Mouse (Mus musculus) forebrain, embryonic 16.5 days (tissue): ENCODE measurements around the gene Eif2ak3. TPM values are rescaled to one million over a fixed set of nuclear protein-coding genes. Genes with fewer than 3 reads are reported as not detected.
A peak's percentile ranks its signal among the peaks of the same experiment; 100 is the strongest.

ENCODE experiments used
- ATAC-seq: fragments of 200-750 bp; cut with Nextera tagmentation; 2 replicates; pipeline ENCODE4 v1.8.0; 2017; ENCODE audit warnings: mild to moderate bottlenecking, moderate library complexity
- H3K27ac ChIP-seq: fragments of 300-500 bp; sonication (generic); 2 replicates; pipeline ENCODE4 v1.5.1; 2014; ENCODE audit warnings: low read length, control low read depth
- H3K27me3 ChIP-seq: fragments of 300-500 bp; sonication (generic); replicated peaks from 2 replicates; pipeline ENCODE4 v1.6.1; 2014; ENCODE audit warnings: low read length; ENCODE audit not compliant: control insufficient read depth, insufficient read depth
- H3K36me3 ChIP-seq: fragments of 300-500 bp; sonication (generic); 2 replicates; pipeline ENCODE4 v1.6.1; 2014; ENCODE audit not compliant: control insufficient read depth, insufficient read depth
- H3K4me1 ChIP-seq: fragments of 300-500 bp; sonication (generic); replicated peaks from 2 replicates; pipeline ENCODE4 v1.6.1; 2014; ENCODE audit warnings: low read length; ENCODE audit not compliant: control insufficient read depth, insufficient read depth
- H3K4me2 ChIP-seq: fragments of 300-500 bp; sonication (generic); 2 replicates; pipeline ENCODE4 v1.6.1; 2014; ENCODE audit warnings: mild to moderate bottlenecking, low read length, control low read depth
- H3K4me3 ChIP-seq: fragments of 300-500 bp; sonication (generic); replicated peaks from 2 replicates; pipeline ENCODE4 v1.5.1; 2014; ENCODE audit warnings: mild to moderate bottlenecking, low read length, control low read depth
- H3K9ac ChIP-seq: fragments of 300-500 bp; sonication (generic); replicated peaks from 2 replicates; pipeline ENCODE4 v1.6.1; 2014; ENCODE audit warnings: low read depth, low read length, control low read depth
- H3K9me3 ChIP-seq: fragments of 300-500 bp; sonication (generic); 2 replicates; pipeline ENCODE4 v1.6.1; 2016; ENCODE audit warnings: low read length; ENCODE audit not compliant: control insufficient read depth
- WGBS: fragments of 180-500 bp; shearing (Covaris S2); extraction: QIAGEN DNeasy Blood & Tissue Kit; methylation state at CpG from one replicate; pipeline ENCODE4 v1.1.7; 2014; 5-methylcytosine and 5-hydroxymethylcytosine counted together
- polyA plus RNA-seq: library from polyadenylated mRNA; unstranded; fragments of >200 nt; fragmentation: Nextera tagmentation; extraction: Ambion mirVana; gene quantifications from 2 replicates; pipeline ENCODE4 v1.2.1, GENCODE M21; 2015

Gene Eif2ak3
- 14.4 and 17.8 TPM in 2 replicates for polyA plus RNA-seq

GRCm38 (mm10) chr6:70844002-70844804 is at the start of gene Eif2ak3:
Eif2ak3 (plus strand) TSS chr6:70844515.
- H3K9ac ChIP-seq = peak within 1 kb of the TSS; percentile 88
- H3K4me3 ChIP-seq = peak within 1 kb of the TSS; percentile 70
- H3K9me3 ChIP-seq = no peaks in the 10 kb centered on the region
- peak; percentile 99 for ATAC-seq
- peak within 1 kb of the TSS; percentile 95 for H3K27ac ChIP-seq
- H3K36me3 ChIP-seq = no peaks in the 10 kb centered on the region
- no peaks in the 10 kb centered on the region for H3K27me3 ChIP-seq
- peaks cover 26% of the 10 kb centered on the region for H3K4me1 ChIP-seq
- peak within 1 kb of the TSS; percentile 90 for H3K4me2 ChIP-seq
- under 1% methylated on average over 49 of the region's 63 CpGs for WGBS

GRCm38 (mm10) chr6:70796940-70797339 is 47.4 kb upstream of the Eif2ak3 start:
- WGBS = 84% methylated on average over 6 of the region's 6 CpGs
- Histone ChIP-seq H3K4me1 (peaks cover 5% of the 10 kb centered on the region), H3K9ac (no peak overlapping the region), H3K36me3 (no peaks in the 10 kb centered on the region), H3K27me3 (no peaks in the 10 kb centered on the region), H3K9me3 (no peaks in the 10 kb centered on the region), H3K27ac (no peak overlapping the region), H3K4me2 (no peak overlapping the region), H3K4me3 (no peak overlapping the region)
- ATAC-seq = no peak

DNA sequence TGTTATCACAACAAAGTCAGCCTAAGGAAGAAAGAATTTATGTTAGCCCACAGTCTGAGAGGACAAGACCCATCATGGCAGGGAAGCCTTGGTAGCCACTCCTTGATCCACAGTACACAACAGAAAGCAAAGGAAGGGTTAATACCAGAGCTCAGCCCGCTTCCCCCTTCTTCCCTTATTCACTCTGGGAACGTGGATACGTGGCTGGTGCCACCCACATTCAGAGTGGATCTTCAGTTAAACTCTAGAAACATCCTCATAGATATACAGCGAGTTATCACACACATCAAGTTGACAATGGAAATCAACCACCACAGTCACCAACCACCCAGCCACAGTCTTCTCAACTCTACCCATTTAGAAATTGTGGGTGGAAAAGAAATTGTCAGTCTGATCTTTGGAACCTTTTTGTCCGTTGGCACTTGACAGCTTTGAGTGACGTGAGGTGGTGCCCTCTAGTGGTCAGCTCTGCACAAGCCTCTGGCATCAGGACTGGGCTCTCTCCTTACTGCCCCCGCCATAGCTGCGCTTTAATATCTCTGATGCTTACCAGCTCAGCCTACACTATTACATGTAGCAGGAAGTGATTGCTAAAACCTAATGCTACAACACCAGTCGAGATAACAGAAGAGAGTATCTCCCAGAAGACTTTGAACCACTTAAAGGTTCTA is 46.6 kb upstream of the Eif2ak3 start:
- H3K36me3 ChIP-seq = no peaks in the 10 kb centered on the region
- no peaks in the 10 kb centered on the region for H3K9me3 ChIP-seq
- no peaks in the 10 kb centered on the region for H3K27me3 ChIP-seq
- no peak overlapping the region for H3K4me3 ChIP-seq
- peaks cover 2% of the 10 kb centered on the region for H3K4me1 ChIP-seq
- 0 out of 2 replicates have a peak, but pooled peaks have one; percentile 44 for ATAC-seq
- no peak overlapping the region for H3K27ac ChIP-seq
- 17% methylated on average over 9 of the region's 9 CpGs for WGBS
- no peak overlapping the region for H3K9ac ChIP-seq
- H3K4me2 ChIP-seq = no peak overlapping the region

DNA sequence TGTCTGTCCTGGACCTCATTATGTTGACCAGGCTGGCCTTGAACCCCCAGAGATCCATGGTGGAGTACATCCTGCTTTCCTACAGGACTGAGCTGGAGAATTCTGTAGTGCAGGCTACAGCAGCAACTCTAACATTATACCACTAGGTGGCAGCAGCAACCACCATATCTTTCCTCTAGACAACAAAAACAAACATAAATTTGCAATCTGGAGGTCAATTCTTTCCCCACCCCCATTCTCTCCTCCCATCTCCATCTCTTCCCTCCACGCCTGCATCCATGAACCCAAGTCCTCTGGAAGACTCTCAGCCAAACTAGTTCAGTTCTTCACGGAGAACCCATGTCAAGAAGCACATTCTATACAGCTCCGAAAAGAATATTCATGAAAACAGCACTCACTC is 39.7 kb upstream of the Eif2ak3 start:
- WGBS = 30% methylated on average over 3 of the region's 3 CpGs
- Histone ChIP-seq H3K36me3 (no peaks in the 10 kb centered on the region), H3K27ac (no peak overlapping the region), H3K27me3 (no peaks in the 10 kb centered on the region), H3K9ac (no peak overlapping the region), H3K4me2 (0 out of 2 replicates have a peak overlapping the region, but pooled peaks have one; percentile 25), H3K9me3 (no peaks in the 10 kb centered on the region), H3K4me1 (0 out of 2 replicates have a peak, but pooled peaks cover 2% of the 10 kb centered on the region), H3K4me3 (no peak overlapping the region)
- ATAC-seq = peak; percentile 28

GRCm38 (mm10) chr6:70805267-70805666 is 39.0 kb upstream of the Eif2ak3 start:
- Histone ChIP-seq H3K27ac (no peak overlapping the region), H3K36me3 (no peaks in the 10 kb centered on the region), H3K27me3 (no peaks in the 10 kb centered on the region), H3K4me1 (0 out of 2 replicates have a peak, but pooled peaks cover 2% of the 10 kb centered on the region), H3K4me2 (peak overlapping the region; percentile 28), H3K9me3 (no peaks in the 10 kb centered on the region), H3K9ac (0 out of 2 replicates have a peak overlapping the region, but pooled peaks have one; percentile 11), H3K4me3 (no peak overlapping the region)
- ATAC-seq = peak; percentile 68
- 13% methylated on average over 7 of the region's 7 CpGs for WGBS

DNA sequence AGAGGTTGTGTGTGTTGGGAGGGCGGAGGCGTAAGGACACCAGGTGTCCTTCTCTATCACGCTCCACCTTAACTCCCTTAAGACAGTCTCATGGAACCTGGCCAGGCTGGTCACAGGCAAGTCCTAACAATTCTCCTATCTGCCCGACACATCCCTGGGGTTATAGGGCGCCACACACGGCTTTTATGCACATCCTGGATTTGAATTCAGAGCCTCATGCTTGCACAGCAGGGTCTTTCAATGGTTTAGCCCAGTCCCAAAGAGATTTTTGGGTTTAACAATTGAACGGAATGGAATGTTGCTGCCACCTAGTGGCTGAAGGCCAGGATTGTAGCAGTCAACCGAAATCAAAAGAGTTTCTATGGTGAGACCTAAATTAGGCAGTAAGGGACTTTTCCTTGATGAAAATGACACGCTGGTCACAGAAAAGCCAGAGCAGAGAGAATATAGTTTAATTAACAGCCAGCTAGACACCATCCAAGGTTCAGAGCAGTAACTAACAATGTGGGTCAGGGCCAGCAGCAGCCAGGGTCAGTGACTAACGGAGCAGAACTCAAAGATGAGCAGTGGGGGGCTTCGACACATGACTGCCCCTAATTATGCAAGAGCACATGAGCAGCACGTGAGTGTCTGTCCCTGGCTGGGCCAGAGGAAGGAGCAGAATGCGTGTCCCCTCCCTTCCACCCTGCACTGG is 38.3 kb upstream of the Eif2ak3 start:
- Histone ChIP-seq H3K4me1 (0 out of 2 replicates have a peak, but pooled peaks cover 2% of the 10 kb centered on the region), H3K4me3 (0 out of 2 replicates have a peak overlapping the region, but pooled peaks have one; percentile 5), H3K4me2 (peak overlapping the region; percentile 41), H3K9me3 (no peaks in the 10 kb centered on the region), H3K36me3 (no peaks in the 10 kb centered on the region), H3K27ac (no peak overlapping the region), H3K27me3 (no peaks in the 10 kb centered on the region), H3K9ac (no peak overlapping the region)
- peak; percentile 70 for ATAC-seq
- 8% methylated on average over 13 of the region's 13 CpGs for WGBS

DNA sequence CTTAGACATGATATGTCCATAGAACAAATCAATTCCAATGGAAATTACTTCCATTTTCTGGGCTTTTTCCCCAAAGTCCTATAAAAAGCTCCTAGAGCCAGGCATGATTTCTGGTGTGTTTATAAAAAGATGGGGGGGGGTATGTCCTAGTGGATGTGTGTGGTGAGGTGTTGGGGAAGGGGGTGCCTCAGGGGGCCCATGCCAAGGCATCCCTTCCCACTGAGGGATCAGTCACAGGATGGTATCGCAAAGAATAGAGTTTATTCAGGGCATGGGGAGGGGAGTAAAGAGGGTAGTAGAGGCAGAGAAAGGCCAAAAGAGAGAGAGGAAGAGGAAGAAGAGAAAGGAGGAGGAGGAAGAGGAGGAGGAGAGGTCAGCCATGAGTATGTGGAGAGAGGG is 37.8 kb upstream of the Eif2ak3 start:
- 39% methylated on average over 1 of the region's 1 CpGs for WGBS
- ATAC-seq = peak; percentile 16
- no peak overlapping the region for H3K27ac ChIP-seq
- H3K4me2 ChIP-seq = no peak overlapping the region
- no peak overlapping the region for H3K4me3 ChIP-seq
- no peak overlapping the region for H3K9ac ChIP-seq
- no peaks in the 10 kb centered on the region for H3K36me3 ChIP-seq
- 0 out of 2 replicates have a peak, but pooled peaks cover 2% of the 10 kb centered on the region for H3K4me1 ChIP-seq
- no peaks in the 10 kb centered on the region for H3K9me3 ChIP-seq
- H3K27me3 ChIP-seq = no peaks in the 10 kb centered on the region

- H3K9ac ChIP-seq = no peak overlapping the region
- H3K9me3 ChIP-seq = no peaks in the 10 kb centered on the region
- no peak overlapping the region for H3K4me2 ChIP-seq
- ATAC-seq = no peak
- H3K4me1 ChIP-seq = 0 out of 2 replicates have a peak, but pooled peaks cover 2% of the 10 kb centered on the region
- no peak overlapping the region for H3K4me3 ChIP-seq
- H3K36me3 ChIP-seq = no peaks in the 10 kb centered on the region
- WGBS = 86% methylated on average over 1 of the region's 1 CpGs
- H3K27me3 ChIP-seq = no peaks in the 10 kb centered on the region
- no peak overlapping the region for H3K27ac ChIP-seq
These were observed 33.8 kb upstream of the Eif2ak3 start for GRCm38 (mm10) chr6:70810524-70810923.
